In the genomic region with DNA sequence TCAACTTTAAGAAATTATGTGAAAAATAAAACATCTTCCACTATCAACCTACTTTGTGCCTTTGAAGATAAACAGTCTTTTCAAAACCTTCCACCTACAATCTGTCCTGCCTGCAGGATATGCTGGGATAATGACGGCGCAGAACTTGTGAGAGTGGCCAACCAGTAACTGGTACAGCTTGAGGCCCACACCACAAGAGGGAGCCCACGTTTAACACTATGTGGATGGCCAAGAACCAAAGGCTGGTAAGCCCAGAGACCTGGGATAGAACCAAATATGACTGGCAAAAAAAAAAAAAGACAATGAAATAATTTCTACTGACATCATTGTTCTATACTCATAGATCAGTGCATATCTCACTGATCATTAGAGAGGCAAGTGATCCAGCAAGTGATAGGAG, we compare ENCODE assay signal across 9 mouse cellular contexts. TPM values are rescaled to one million over a fixed set of nuclear protein-coding genes. Genes with fewer than 3 reads are reported as not detected.
A peak's percentile ranks its signal among the peaks of the same experiment; 100 is the strongest.
DNase-seq lines count a peak whose midpoint lies in the region; ATAC-seq and TF ChIP-seq lines count a peak whose summit lies in the region.
"Had no signal": no experiment of that assay in that cellular context is flagged by ENCODE, and none has a peak within 500 bp of the region (broad histone marks: within the 10 kb centered on the region; RNA-seq: fewer than 3 reads in every experiment).

No protein-coding gene starts in this region.

- TF ChIP-seq POLR2A in thymus, adult 2 months (IDR thresholded peaks at IDR 0.05; ENCODE audit: control insufficient read depth, extremely low read depth, insufficient read depth, low read length, poor library complexity), result no peak

- peaks cover 10% of the 10 kb centered on the region; the same call in 1 of the 2 replicates for H3K36me3 ChIP-seq in thymus, adult 2 months (ENCODE audit: control insufficient read depth, insufficient read depth, low read length)

- ATAC-seq in erythroid progenitor cell, adult 5-6 weeks (replicated peaks; ENCODE audit: low FRiP score, poor library complexity, severe bottlenecking), result no peak

- peak; percentile 25 for DNase-seq in thymus, adult 2 months
- no peak for DNase-seq in thymus, adult 18-20 months
- peak; percentile 56 for DNase-seq in cerebellum, adult 8-10 months
- DNase-seq in gastrocnemius, adult 8-10 months (ENCODE audit: low spot score in 2 of 2), result peak; percentile 14 to 19
- DNase-seq in layer of hippocampus, adult 11-12 months (ENCODE audit: low spot score), result peak; percentile 60
- DNase-seq in mesoderm, embryonic 11.5 days (ENCODE audit: low read depth, low spot score), result peak; percentile 36
- peak; percentile 33 for DNase-seq in telencephalon, adult 2 months (ENCODE audit: low read depth, low spot score)
- DNase-seq: liver, embryonic 13.5 days had no signal

- no peaks in the 10 kb centered on the region for H3K4me1 ChIP-seq in thymus, adult 2 months (replicated peaks; ENCODE audit: control insufficient read depth, insufficient read depth, low read length)

- H3K27me3 ChIP-seq in thymus, adult 2 months (ENCODE audit: control insufficient read depth, insufficient read depth, low read length), result no peaks in the 10 kb centered on the region
- H3K27me3 ChIP-seq: liver, embryonic 13.5 days had no signal

- no peak overlapping the region for H3K27ac ChIP-seq in thymus, adult 2 months (ENCODE audit: control insufficient read depth, insufficient read depth, low read length)
- H3K27ac ChIP-seq: liver, embryonic 13.5 days had no signal

- H3K4me3 ChIP-seq in thymus, adult 2 months (ENCODE audit: control insufficient read depth, insufficient read depth, low read length), result no peak overlapping the region
- H3K4me3 ChIP-seq: liver, embryonic 13.5 days had no signal

- WGBS in thymus, adult 2 months, result 75% methylated on average over 3 of the region's 3 CpGs

- TF ChIP-seq CTCF in thymus, adult 2 months (IDR thresholded peaks at IDR 0.05; ENCODE audit: borderline replicate concordance, control insufficient read depth, extremely low read depth, insufficient read depth, low read length, poor library complexity), result no peak

RNA-seq across cellular contexts. Expression of gene Zdhhc17, which starts 35.5 kb away (rescaled TPM):
- polyA plus RNA-seq in thymus, adult 2 months (2012; rRNA removed), result 29.8 and 33.1 TPM in 2 replicates
- 10 to 100 TPM; 18.6 to 23.3 (median 21.5) TPM for total RNA-seq in gastrocnemius, adult 8-10 months (2022)
- 9.4 and 9.6 TPM in 2 replicates for total RNA-seq in erythroid progenitor cell, adult 5-6 weeks (2015; ENCODE audit: low replicate concordance)
- total RNA-seq in erythroid progenitor cell, adult 5-6 weeks (2017; ENCODE audit: low replicate concordance), result 4.6 and 16.6 TPM in 2 replicates

RNA-seq across cellular contexts. Expression of gene Csrp2, which starts 54.9 kb away (rescaled TPM):
- polyA plus RNA-seq in thymus, adult 2 months (2012; rRNA removed), result 10.9 and 16.3 TPM in 2 replicates
- 1 to 10 TPM; 2.7 to 6.5 (median 3.3) TPM for total RNA-seq in gastrocnemius, adult 8-10 months (2022)
- 18.7 TPM in 1 of 2 replicates, not detected in the other for total RNA-seq in erythroid progenitor cell, adult 5-6 weeks (2015; ENCODE audit: low replicate concordance)
- total RNA-seq in erythroid progenitor cell, adult 5-6 weeks (2017; ENCODE audit: low replicate concordance), result 2.1 and 11.6 TPM in 2 replicates

Comparison
In these comparisons a context has a peak if more than half of its experiments do, and no peak if none do; other contexts are left out.
1. DNase-seq: peak in thymus, adult 2 months (single experiment), cerebellum, adult 8-10 months (single experiment), gastrocnemius, adult 8-10 months (2 of 2), layer of hippocampus, adult 11-12 months (single experiment), mesoderm, embryonic 11.5 days (single experiment) and telencephalon, adult 2 months (single experiment); none in thymus, adult 18-20 months (0 of 2).